Mouse (Mus musculus) olfactory bulb, adult 2 months (tissue): ENCODE results near the gene Kcns1.

ENCODE experiments used
- CTCF ChIP-seq: fragments of 200-500 bp; IDR thresholded peaks from 2 replicates; pipeline ENCODE4 v1.5.1; 2012; ENCODE audit warnings: low read depth, mild to moderate bottlenecking, low read length, moderate library complexity; ENCODE audit not compliant: insufficient read depth
- POLR2A ChIP-seq: fragments of 200-500 bp; IDR thresholded peaks from 2 replicates; pipeline ENCODE4 v1.6.1; 2012; ENCODE audit warnings: mild to moderate bottlenecking, low read depth, low read length, moderate library complexity; ENCODE audit not compliant: insufficient read depth

- TF ChIP-seq POLR2A (no peak), CTCF (no peak)
Measured at GRCm38 (mm10) chr2:164144541-164144940, 26.4 kb downstream of the Kcns1 start.
